Mouse (Mus musculus): ENCODE results near the gene Tln1.
A peak's percentile ranks its signal among the peaks of the same experiment; 100 is the strongest.

Gene Tln1

DNA sequence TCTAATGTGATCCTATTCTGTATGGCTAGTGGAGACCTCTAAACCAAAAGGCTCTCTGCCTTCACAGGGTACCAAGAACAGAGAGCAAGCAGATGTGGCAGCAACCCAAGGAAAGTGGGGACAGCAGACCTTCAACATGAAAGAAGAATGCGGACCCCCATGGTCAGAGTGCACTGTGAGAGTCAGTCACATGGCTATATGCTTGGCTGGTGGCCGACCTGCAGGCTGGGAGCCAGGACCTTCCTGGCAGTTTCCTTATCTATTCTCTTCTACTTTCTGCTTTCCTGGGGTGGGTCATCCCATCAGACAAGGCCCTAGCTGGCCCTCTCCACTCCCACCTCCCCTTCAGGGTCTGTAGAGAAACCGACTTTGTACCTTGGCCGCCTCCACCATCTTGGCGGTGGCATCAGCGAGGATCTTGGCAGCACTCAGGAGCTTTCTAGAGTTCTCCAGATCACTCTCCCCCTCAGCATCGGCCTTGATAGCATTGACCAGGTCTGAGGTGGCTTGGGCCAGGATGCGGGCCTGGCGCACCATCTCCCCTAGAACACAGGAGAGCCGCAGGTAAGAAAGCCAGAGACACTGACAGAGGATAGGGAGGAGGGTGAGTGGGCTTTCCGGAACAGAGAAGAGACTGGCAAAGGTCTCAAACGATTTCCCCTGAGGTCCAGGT, 16.0 kb downstream of the Tln1 start:
- DNase-seq, result no peak

GRCm38 (mm10) chr4:43542044-43542443, 20.4 kb downstream of the Tln1 start:
- no peak for DNase-seq

DNA sequence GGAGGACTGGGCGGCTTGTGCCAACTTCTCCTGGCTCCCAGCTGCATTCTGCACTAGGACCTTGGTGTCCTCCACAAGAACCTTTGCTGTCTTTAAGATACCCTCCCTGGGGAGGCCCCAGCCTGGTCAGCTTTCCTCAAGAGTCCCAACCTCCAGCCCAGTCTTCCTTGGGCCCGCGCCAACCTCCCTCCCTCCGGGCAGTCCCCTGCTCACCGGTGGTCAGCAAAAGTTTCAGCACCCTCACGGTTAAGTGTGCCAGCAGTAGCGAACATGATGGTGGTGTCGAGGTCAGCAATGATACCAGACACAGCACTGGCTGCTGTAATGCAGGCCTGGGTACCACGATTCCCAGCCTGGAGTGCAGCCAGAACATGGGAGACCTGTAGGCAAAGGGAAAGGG, 26.5 kb downstream of the Tln1 start:
- no peak for DNase-seq

DNA sequence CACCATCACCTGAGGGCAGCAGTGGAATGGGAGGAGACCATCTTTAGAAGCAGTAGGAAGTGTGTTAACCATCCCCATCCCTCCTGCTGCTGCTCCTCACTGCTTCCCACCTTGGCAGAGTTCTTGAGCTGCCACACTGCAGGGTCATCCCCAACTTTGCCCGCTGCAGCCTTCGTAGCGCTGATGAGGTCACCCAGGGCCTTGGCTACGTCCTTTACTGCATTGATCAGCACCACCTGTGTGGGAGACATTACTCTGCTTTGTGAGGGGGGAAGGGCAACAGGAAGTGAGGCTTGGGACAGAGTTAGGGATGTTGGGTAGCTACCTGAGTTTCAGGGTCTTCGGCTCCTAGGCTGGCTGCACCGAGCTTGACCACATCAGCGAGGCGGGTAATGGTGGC, 26.9 kb downstream of the Tln1 start:
- no peak for DNase-seq

DNA sequence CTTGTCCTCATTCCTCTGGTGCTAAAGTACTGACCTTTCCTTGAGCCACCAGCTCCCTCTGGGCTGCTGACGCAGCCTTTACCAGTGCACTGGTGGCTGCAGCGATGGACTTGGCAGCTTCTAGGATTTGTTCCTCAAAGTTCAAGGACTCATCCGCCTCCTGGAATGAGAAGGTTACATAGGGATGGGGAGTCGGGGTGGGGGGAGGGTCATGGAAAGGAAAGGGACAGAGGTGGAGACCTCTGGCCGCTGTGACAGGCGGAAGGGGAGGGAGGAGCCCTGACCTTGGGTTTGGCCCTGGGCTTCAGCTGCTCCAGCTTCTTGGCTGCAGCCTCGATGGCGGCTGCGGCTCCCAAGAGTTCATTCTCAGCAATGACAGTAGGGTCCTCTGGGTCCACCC, 29.2 kb downstream of the Tln1 start:
- no peak for DNase-seq

DNA sequence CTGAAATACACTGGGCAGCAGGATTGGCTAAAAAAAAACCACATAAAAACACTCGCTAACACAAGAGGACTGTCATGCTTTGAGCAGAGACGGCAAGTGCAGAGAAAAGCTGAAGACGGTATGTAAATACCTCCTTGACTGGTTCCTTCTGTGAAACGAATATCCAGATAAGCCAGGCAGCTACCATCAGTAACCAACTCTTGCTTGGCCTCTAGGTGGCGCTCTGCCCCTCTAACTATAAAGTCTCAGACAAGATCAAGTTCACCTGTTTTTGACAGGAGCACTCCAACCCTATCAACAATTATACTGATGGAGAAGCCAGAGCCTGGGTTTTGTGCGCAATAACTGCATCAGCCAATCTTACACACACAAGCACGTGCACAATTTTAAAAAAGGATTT, 31.9 kb downstream of the Tln1 start:
- peak; percentile 39 to 57 for DNase-seq

DNA sequence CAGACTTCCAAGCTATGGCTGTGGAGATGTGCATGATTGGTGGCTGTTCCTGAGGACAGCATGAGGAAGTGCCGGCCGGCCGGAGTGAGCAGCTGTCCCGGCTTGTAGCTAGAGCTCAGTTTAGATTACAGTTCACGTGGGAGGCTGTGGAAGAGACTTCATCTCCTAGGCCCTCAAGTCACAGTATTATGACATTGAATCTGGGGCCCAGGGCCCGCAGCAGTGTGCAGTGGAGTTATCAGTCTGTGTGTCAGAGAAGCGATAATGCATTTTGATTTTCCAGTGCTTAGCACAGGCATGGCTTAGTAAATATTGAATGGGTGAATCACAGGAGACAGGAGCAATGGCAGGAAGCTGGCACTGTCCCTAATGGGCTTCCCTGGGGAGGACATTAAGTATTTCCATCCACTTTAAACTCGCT, 32.4 kb downstream of the Tln1 start:
- no peak for DNase-seq

GRCm38 (mm10) chr4:43528487-43528886, 34.0 kb downstream of the Tln1 start:
- no peak for DNase-seq

DNA sequence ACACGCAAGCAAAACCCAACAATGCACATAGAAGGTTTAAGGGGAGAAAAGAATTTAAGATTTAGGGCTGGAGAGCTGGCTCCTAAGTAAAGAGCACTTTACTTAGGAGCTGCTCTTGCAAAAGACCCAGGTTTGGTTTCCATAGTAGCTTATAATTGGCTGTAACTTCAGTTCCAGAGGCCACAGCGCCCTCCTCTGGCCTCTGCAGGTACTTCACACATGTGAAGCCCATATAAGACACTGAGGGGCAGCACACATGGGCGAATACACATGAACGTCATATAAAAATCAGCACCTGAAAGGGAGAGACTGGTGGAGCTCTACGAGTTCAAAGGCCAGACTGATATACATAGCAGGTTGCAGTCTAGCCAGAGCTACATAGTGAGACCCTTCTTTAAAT, 34.6 kb downstream of the Tln1 start:
- no peak for DNase-seq

DNA sequence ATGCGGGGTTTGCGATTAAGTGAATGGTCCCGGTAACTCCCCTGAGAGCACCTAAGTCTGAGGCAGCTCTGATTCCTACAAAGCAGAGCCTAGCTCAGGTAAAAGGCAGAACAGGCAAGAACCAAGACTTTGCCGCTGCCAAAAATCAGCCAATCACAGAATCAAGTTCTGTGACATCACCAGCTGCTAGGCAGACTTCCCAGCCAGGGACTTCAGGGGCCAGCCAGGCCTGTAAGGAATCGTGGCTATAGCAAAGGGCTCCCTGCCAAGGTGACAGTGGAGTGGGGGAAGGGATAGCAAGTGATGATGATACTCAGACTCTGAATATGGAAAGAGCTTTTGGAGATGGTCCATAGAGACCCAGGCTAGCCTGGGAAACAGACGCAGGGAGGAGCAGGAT, 42.5 kb downstream of the Tln1 start:
- peak; percentile 47 to 63 for DNase-seq

GRCm38 (mm10) chr4:43519551-43519950, 42.9 kb downstream of the Tln1 start:
- no peak for DNase-seq

GRCm38 (mm10) chr4:43515764-43516708, 46.5 kb downstream of the Tln1 start:
- DNase-seq, result no peak

DNA sequence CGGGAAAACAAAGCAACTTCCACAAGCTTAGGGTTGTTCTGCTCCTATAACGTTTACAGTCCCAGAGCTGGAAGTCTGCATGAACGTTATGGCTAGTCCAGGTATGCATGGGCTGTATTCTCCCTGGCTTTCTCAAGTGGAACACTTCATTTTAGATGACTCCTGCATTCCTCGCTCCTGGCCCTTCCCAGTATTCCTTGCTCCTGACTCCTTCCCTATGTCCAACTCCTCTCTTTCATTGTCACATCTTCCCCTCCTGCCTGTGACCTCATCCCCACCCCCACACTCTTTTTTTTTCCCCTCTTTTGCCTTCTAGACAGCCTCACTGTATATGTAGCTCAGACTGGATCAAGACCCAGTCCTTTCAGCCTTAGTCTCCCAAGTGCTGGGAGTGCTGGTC, 48.7 kb downstream of the Tln1 start:
- no peak for DNase-seq

DNA sequence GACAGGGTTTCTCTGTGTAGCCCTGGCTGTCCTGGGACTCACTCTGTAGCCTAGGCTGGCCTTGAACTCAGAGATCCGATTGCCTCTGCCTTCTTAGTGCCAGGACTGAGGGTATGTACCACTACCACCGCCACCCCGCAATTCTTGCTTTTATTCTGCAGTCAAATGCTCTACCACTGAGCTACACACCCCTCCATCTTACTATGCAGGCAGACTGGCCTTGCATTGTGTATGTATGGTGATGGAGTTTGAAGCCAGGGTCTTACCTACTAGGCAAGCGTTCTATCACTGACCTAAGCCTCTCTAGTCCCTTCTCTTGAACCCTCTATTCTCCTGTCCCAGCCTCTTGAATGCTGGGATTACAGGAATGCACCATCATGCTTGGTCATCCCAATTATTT, 49.2 kb downstream of the Tln1 start:
- no peak for DNase-seq

- DNase-seq, result no peak
Observed at GRCm38 (mm10) chr4:43512653-43513052, 49.8 kb downstream of the Tln1 start.

DNA sequence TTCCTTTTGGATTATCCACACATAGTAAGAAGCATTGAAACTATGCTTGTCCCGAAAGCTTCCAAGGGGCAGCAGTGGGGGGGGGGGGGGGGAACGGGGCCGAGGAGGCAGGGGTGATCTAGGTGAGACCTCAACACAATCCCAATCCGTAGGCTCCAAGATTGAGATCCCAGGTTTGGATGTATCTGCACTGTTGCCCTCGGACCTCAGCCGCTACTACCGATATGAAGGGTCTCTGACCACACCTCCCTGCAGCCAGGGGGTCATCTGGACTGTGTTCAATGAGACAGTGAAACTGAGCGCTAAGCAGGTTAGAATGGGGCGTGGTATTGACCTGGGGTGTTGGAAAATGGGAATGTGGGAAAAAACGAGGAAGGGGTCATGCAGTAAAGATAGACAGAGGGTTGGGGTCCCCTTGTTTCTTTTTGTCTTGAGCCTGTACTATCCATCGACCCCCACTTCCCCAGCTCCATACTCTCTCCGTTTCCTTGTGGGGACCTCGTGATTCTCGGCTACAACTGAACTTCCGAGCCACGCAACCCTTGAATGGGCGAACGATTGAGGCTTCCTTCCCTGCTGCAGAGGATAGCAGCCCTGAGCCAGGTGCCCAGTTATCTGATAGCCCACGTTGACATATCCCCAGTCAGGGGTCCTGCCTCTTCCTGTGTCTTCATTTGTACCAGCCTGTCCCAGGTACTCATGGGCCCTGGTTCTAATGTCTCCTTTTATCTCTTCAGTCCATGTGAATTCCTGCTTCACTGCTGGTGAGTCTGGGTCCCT, 50.6 kb downstream of the Tln1 start:
- DNase-seq, result no peak

- no peak for DNase-seq
Observed at GRCm38 (mm10) chr4:43509109-43509508, 53.4 kb downstream of the Tln1 start.

DNA sequence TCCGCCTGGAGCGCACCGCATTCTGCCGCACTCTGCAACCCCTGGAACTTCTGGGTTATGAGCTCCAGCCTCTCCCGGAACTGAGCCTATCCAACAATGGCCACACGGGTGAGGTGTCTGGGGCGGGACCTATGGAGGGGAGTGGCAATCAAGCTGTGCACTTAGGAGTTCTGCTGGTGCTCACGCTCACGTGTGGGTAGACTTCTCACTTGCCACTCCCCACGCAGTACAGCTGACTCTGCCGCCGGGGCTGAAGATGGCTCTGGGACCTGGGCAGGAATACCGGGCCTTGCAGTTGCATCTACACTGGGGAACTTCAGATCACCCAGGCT, 53.9 kb downstream of the Tln1 start:
- DNase-seq, result peak; percentile 54 to 73

GRCm38 (mm10) chr4:43507938-43508665, 54.4 kb downstream of the Tln1 start:
- no peak for DNase-seq

- no peak for DNase-seq
Observed at GRCm38 (mm10) chr4:43506536-43507185, 55.8 kb downstream of the Tln1 start, which contains the start of gene Car9. Car9 (plus strand) TSS chr4:43506966.

GRCm38 (mm10) chr4:43506074-43506473, 56.4 kb downstream of the Tln1 start:
- no peak for DNase-seq

GRCm38 (mm10) chr4:43504269-43504668, 58.2 kb downstream of the Tln1 start:
- no peak for DNase-seq
